17 mouse cellular contexts compared by ENCODE assay signal in genomic region chr7:29338351-29338919, GRCm38 (mm10). TPM values are rescaled to one million over a fixed set of nuclear protein-coding genes. Genes with fewer than 3 reads are reported as not detected.
DNase-seq lines count a peak whose midpoint lies in the region; ATAC-seq lines count a peak whose summit lies in the region.
"Had no signal": no experiment of that assay in that cellular context is flagged by ENCODE, and none has a peak within 500 bp of the region (broad histone marks: within the 10 kb centered on the region; RNA-seq: fewer than 3 reads in every experiment).

No protein-coding gene starts in this region.

- H3K4me3 ChIP-seq in midbrain, embryonic 11.5 days (ENCODE audit: low read depth, low read length) = no peak overlapping the region
- no peak overlapping the region for H3K4me3 ChIP-seq in midbrain, embryonic 15.5 days
- peak overlapping the region; percentile 44 for H3K4me3 ChIP-seq in liver, embryonic 13.5 days (replicated peaks)
- H3K4me3 ChIP-seq in midbrain, embryonic 16.5 days (ENCODE audit: low read depth, low read length) = no peak overlapping the region
- H3K4me3 ChIP-seq: embryonic facial prominence, embryonic 12.5 days; limb, embryonic 10.5 days; stomach, embryonic 15.5 days had no signal

- no peak overlapping the region for H3K9ac ChIP-seq in midbrain, embryonic 11.5 days (ENCODE audit: low read length)
- no peak overlapping the region for H3K9ac ChIP-seq in midbrain, embryonic 15.5 days
- peak overlapping the region; percentile 73 for H3K9ac ChIP-seq in liver, embryonic 13.5 days
- no peak overlapping the region for H3K9ac ChIP-seq in midbrain, embryonic 16.5 days (ENCODE audit: low read depth, low read length)
- H3K9ac ChIP-seq: embryonic facial prominence, embryonic 12.5 days; forebrain, postnatal 0 days; stomach, embryonic 15.5 days had no signal

- ATAC-seq in midbrain, embryonic 11.5 days (ENCODE audit: low FRiP score) = no peak
- ATAC-seq in midbrain, embryonic 15.5 days (replicated peaks) = no peak
- ATAC-seq in liver, embryonic 13.5 days (ENCODE audit: low read depth) = peak; percentile 47
- ATAC-seq in midbrain, embryonic 16.5 days = no peak
- no peak for ATAC-seq in erythroid progenitor cell, adult 5-6 weeks (replicated peaks; ENCODE audit: low FRiP score, poor library complexity, severe bottlenecking)
- ATAC-seq: forebrain, postnatal 0 days had no signal

- H3K27me3 ChIP-seq in midbrain, embryonic 11.5 days (ENCODE audit: control insufficient read depth, insufficient read depth, low read length) = no peaks in the 10 kb centered on the region
- no peaks in the 10 kb centered on the region for H3K27me3 ChIP-seq in midbrain, embryonic 15.5 days (replicated peaks)
- H3K27me3 ChIP-seq in liver, embryonic 13.5 days = no peaks in the 10 kb centered on the region
- no peaks in the 10 kb centered on the region for H3K27me3 ChIP-seq in midbrain, embryonic 16.5 days (ENCODE audit: control insufficient read depth, insufficient read depth, low read depth, low read length)
- H3K27me3 ChIP-seq: embryonic facial prominence, embryonic 12.5 days; stomach, embryonic 15.5 days had no signal

- WGBS in midbrain, embryonic 11.5 days = 86% methylated on average over 9 of the region's 9 CpGs
- 89% methylated on average over 9 of the region's 9 CpGs for WGBS in midbrain, embryonic 15.5 days
- 33% methylated on average over 9 of the region's 9 CpGs for WGBS in liver, embryonic 13.5 days (ENCODE audit: insufficient replicate concordance)
- 90% methylated on average over 9 of the region's 9 CpGs for WGBS in midbrain, embryonic 16.5 days

- peak; percentile 61 for DNase-seq in midbrain, embryonic 11.5 days (ENCODE audit: low spot score, missing footprints)
- peak; percentile 47 for DNase-seq in kidney, adult 9 months
- DNase-seq in liver, embryonic 13.5 days = no peak
- no peak for DNase-seq in MN1 (ENCODE audit: low spot score)
- no peak for DNase-seq in neural tube, embryonic 10.5 days (ENCODE audit: extremely low spot score, low spot score)
- DNase-seq: cerebellum, adult 8-10 months; forebrain, postnatal 0 days; heart, postnatal 36 days; lung, postnatal 36 days had no signal

- no peak overlapping the region for H3K4me2 ChIP-seq in midbrain, embryonic 11.5 days
- no peak overlapping the region for H3K4me2 ChIP-seq in midbrain, embryonic 15.5 days
- peak overlapping the region; percentile 71 for H3K4me2 ChIP-seq in liver, embryonic 13.5 days
- H3K4me2 ChIP-seq in midbrain, embryonic 16.5 days (ENCODE audit: low read length) = no peak overlapping the region
- H3K4me2 ChIP-seq: embryonic facial prominence, embryonic 12.5 days; stomach, embryonic 15.5 days had no signal

- no peaks in the 10 kb centered on the region for H3K36me3 ChIP-seq in midbrain, embryonic 11.5 days (ENCODE audit: control insufficient read depth, insufficient read depth, low read length)
- no peaks in the 10 kb centered on the region for H3K36me3 ChIP-seq in midbrain, embryonic 15.5 days (replicated peaks)
- 0 out of 2 replicates have a peak, but pooled peaks cover 3% of the 10 kb centered on the region for H3K36me3 ChIP-seq in liver, embryonic 13.5 days
- H3K36me3 ChIP-seq in midbrain, embryonic 16.5 days (ENCODE audit: control insufficient read depth, insufficient read depth, low read length) = peaks cover 7% of the 10 kb centered on the region; the same call in 1 of the 2 replicates

- no peaks in the 10 kb centered on the region for H3K4me1 ChIP-seq in midbrain, embryonic 11.5 days (ENCODE audit: control insufficient read depth, insufficient read depth, low read length)
- peaks cover 6% of the 10 kb centered on the region; the same call in 1 of the 2 replicates for H3K4me1 ChIP-seq in midbrain, embryonic 15.5 days
- H3K4me1 ChIP-seq in liver, embryonic 13.5 days (replicated peaks) = peaks cover 99% of the 10 kb centered on the region
- H3K4me1 ChIP-seq in midbrain, embryonic 16.5 days (ENCODE audit: control insufficient read depth, insufficient read depth, low read length) = peaks cover 8% of the 10 kb centered on the region
- H3K4me1 ChIP-seq: stomach, embryonic 15.5 days had no signal

- no peaks in the 10 kb centered on the region for H3K9me3 ChIP-seq in midbrain, embryonic 11.5 days (ENCODE audit: control insufficient read depth, low read length)
- no peaks in the 10 kb centered on the region for H3K9me3 ChIP-seq in midbrain, embryonic 15.5 days
- H3K9me3 ChIP-seq in liver, embryonic 13.5 days (replicated peaks) = no peaks in the 10 kb centered on the region
- no peaks in the 10 kb centered on the region for H3K9me3 ChIP-seq in midbrain, embryonic 16.5 days (replicated peaks; ENCODE audit: control insufficient read depth, low read length, poor library complexity, severe bottlenecking)
- H3K9me3 ChIP-seq: embryonic facial prominence, embryonic 12.5 days; limb, embryonic 10.5 days; stomach, embryonic 15.5 days had no signal

- no peak overlapping the region for H3K27ac ChIP-seq in midbrain, embryonic 11.5 days (ENCODE audit: low read depth, low read length)
- H3K27ac ChIP-seq in midbrain, embryonic 15.5 days = no peak overlapping the region
- peak overlapping the region; percentile 91 for H3K27ac ChIP-seq in liver, embryonic 13.5 days
- no peak overlapping the region for H3K27ac ChIP-seq in midbrain, embryonic 16.5 days (ENCODE audit: low read length)
- H3K27ac ChIP-seq: embryonic facial prominence, embryonic 12.5 days; limb, embryonic 10.5 days; stomach, embryonic 15.5 days had no signal

RNA-seq across cellular contexts. Expression of gene Dpf1, which starts 34.7 kb away (rescaled TPM):
- polyA plus RNA-seq in midbrain, embryonic 11.5 days (2014; fragmentation: Nextera tagmentation; extraction: Ambion mirVana) = 59.9 and 62.9 TPM in 2 replicates
- 256 and 261 TPM in 2 replicates for polyA plus RNA-seq in midbrain, embryonic 15.5 days (2015; fragmentation: Nextera tagmentation; extraction: Ambion mirVana)
- 1.7 and 2.3 TPM in 2 replicates for polyA plus RNA-seq in liver, embryonic 13.5 days (2015; fragmentation: Nextera tagmentation; extraction: Ambion mirVana)
- 223 and 226 TPM in 2 replicates for polyA plus RNA-seq in midbrain, embryonic 16.5 days (2015; fragmentation: Nextera tagmentation; extraction: Ambion mirVana)
- not detected in 2 replicates for total RNA-seq in erythroid progenitor cell, adult 5-6 weeks (2015; ENCODE audit: low replicate concordance)
- not detected in 2 replicates for total RNA-seq in erythroid progenitor cell, adult 5-6 weeks (2017; ENCODE audit: low replicate concordance)
- total RNA-seq: granulocyte monocyte progenitor cell, adult 5-6 weeks had no signal

RNA-seq across cellular contexts. Expression of gene Ppp1r14a, which starts 49.3 kb away (rescaled TPM):
- polyA plus RNA-seq in midbrain, embryonic 11.5 days (2014; fragmentation: Nextera tagmentation; extraction: Ambion mirVana) = 21.6 and 21.8 TPM in 2 replicates
- polyA plus RNA-seq in midbrain, embryonic 15.5 days (2015; fragmentation: Nextera tagmentation; extraction: Ambion mirVana) = 3.3 and 4.3 TPM in 2 replicates
- 3.2 and 3.6 TPM in 2 replicates for polyA plus RNA-seq in liver, embryonic 13.5 days (2015; fragmentation: Nextera tagmentation; extraction: Ambion mirVana)
- polyA plus RNA-seq in midbrain, embryonic 16.5 days (2015; fragmentation: Nextera tagmentation; extraction: Ambion mirVana) = 2.5 and 2.7 TPM in 2 replicates
- total RNA-seq in erythroid progenitor cell, adult 5-6 weeks (2015; ENCODE audit: low replicate concordance) = not detected in 2 replicates
- not detected in 2 replicates for total RNA-seq in erythroid progenitor cell, adult 5-6 weeks (2017; ENCODE audit: low replicate concordance)
- total RNA-seq: granulocyte monocyte progenitor cell, adult 5-6 weeks had no signal

RNA-seq across cellular contexts. Expression of gene Spint2, which starts 56.7 kb away (rescaled TPM):
- polyA plus RNA-seq in midbrain, embryonic 11.5 days (2014; fragmentation: Nextera tagmentation; extraction: Ambion mirVana) = 16.5 and 18.3 TPM in 2 replicates
- polyA plus RNA-seq in midbrain, embryonic 15.5 days (2015; fragmentation: Nextera tagmentation; extraction: Ambion mirVana) = 72.4 and 77.3 TPM in 2 replicates
- 24.9 and 25.2 TPM in 2 replicates for polyA plus RNA-seq in liver, embryonic 13.5 days (2015; fragmentation: Nextera tagmentation; extraction: Ambion mirVana)
- polyA plus RNA-seq in midbrain, embryonic 16.5 days (2015; fragmentation: Nextera tagmentation; extraction: Ambion mirVana) = 81.2 and 89.7 TPM in 2 replicates
- 4.2 and 7.9 TPM in 2 replicates for total RNA-seq in erythroid progenitor cell, adult 5-6 weeks (2015; ENCODE audit: low replicate concordance)
- 3.0 TPM in 1 of 2 replicates, not detected in the other for total RNA-seq in erythroid progenitor cell, adult 5-6 weeks (2017; ENCODE audit: low replicate concordance)
- polyA plus RNA-seq: C2C12 had no signal

Comparison
In these comparisons a context has a peak if more than half of its experiments do, and no peak if none do; other contexts are left out.
1. DNase-seq: peak in midbrain, embryonic 11.5 days (single experiment) and kidney, adult 9 months (single experiment); none in liver, embryonic 13.5 days (single experiment), MN1 (single experiment) and neural tube, embryonic 10.5 days (single experiment).
2. RNA of gene Dpf1, which starts 34.7 kb away (polyA plus RNA-seq): 256 to 261 TPM in midbrain, embryonic 15.5 days, 223 to 226 TPM in midbrain, embryonic 16.5 days and 59.9 to 62.9 TPM in midbrain, embryonic 11.5 days; 1.7 to 2.3 TPM in liver, embryonic 13.5 days; every median in the first group is over 10 times any median in the second.